Mouse (Mus musculus): ENCODE measurements at regions not wholly inside any gene's neighbourhood (a gene's known extent, or its start where the extent isn't known, plus 50 kb on each side); places are given as distances from the start of the nearest gene placed in this dataset.

DNA sequence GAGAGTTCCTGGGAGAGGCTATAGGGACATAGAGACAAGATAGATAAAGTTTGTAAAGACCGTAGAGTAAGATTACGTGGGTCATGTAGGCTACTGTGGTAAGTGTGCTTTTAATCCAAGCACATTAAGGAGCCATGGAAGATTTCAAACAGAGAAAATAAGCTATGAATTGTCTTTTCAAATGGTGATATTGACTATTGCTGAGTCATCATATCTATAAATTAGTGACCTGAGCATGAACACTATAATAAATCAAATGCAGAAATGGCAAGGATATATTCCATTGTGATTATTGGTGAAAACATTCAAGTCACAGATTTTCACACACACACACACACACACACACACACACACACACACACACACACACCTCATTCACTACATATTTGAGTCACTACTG lies 355.3 kb upstream of the Ddhd1 start:
- H3K36me3 ChIP-seq (ENCODE audit: control insufficient read depth, insufficient read depth, low read length): no peaks in the 10 kb centered on the region
- ATAC-seq (ENCODE audit: insufficient read depth, low FRiP score, low TSS enrichment): no peak
- no peaks in the 10 kb centered on the region for H3K27me3 ChIP-seq (ENCODE audit: control insufficient read depth, insufficient read depth, low read length)
- no peak overlapping the region for H3K4me2 ChIP-seq (ENCODE audit: low read depth)
- H3K4me3 ChIP-seq (ENCODE audit: low read depth, low read length): no peak overlapping the region
- 92% methylated on average over 2 of the region's 2 CpGs for WGBS
- DNase-seq (ENCODE audit: low spot score): no peak
- no peak overlapping the region for H3K27ac ChIP-seq (ENCODE audit: low read depth, low read length)
- no peak overlapping the region for H3K9ac ChIP-seq (ENCODE audit: low read length)
- no peaks in the 10 kb centered on the region for H3K4me1 ChIP-seq (ENCODE audit: control insufficient read depth, insufficient read depth, low read length)
- H3K9me3 ChIP-seq (ENCODE audit: control insufficient read depth, low read length): no peaks in the 10 kb centered on the region

DNA sequence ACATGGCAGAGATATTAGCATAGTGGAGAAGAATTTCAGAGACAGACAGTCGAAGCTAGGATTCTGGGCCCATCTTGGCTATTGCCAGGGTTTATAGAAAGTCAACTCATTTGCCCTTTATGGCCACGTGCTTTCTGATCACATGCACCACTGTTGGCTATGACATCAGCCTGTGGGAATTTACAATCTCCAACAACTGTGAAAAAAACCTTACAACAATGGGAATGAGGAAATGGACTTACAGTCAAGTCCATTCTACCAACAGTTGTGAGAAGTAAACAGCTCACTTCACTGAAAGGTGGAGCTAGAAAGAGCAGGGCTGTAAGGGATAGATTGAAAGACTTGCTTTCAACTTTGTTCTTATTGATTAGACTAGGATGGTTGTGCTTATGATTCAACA lies 356.1 kb upstream of the Ddhd1 start:
- Histone ChIP-seq H3K4me1 (ENCODE audit: control insufficient read depth, insufficient read depth, low read length) (no peaks in the 10 kb centered on the region), H3K4me3 (ENCODE audit: low read depth, low read length) (no peak overlapping the region), H3K27ac (ENCODE audit: low read depth, low read length) (no peak overlapping the region), H3K9ac (ENCODE audit: low read length) (no peak overlapping the region), H3K4me2 (ENCODE audit: low read depth) (no peak overlapping the region), H3K27me3 (ENCODE audit: control insufficient read depth, insufficient read depth, low read length) (no peaks in the 10 kb centered on the region), H3K36me3 (ENCODE audit: control insufficient read depth, insufficient read depth, low read length) (no peaks in the 10 kb centered on the region), H3K9me3 (ENCODE audit: control insufficient read depth, low read length) (no peaks in the 10 kb centered on the region)
- DNase-seq (ENCODE audit: low spot score) (no peak), ATAC-seq (ENCODE audit: insufficient read depth, low FRiP score, low TSS enrichment) (no peak)
- WGBS: 73% methylated on average over 2 of the region's 2 CpGs

DNA sequence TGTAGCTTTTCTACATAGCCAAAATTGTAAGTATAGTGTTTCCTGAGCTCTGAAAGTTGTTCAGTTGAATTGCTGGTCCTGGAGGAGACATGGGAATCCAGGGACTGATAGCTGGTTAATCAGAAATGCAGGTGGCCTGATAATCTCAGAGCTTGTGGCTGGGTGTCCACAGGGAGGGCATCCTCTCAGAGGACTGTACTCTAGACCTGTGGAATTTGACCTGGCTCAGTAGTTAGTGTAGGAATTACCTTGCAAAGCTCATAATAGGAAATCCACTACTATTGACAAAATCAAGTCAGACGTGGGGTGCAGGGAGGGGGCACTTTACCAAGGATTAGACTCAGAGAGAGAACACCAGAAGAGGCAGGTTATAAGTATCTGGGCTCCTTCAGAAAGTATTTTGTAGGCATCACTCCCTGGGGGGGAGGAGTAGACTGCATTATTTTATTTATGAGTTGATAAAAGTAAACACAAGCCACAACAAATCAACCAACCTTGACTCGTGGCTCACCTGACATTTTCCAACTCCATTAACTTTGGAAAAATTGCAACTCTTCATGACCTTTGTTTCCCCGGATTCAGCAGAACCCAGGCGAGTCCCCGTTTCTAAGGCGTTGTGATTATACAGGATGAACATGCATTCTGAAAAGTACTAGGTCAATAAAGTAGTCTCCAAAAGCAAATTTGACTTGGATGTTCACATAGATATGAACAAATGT lies 357.9 kb upstream of the Ddhd1 start:
- Histone ChIP-seq H3K4me3 (ENCODE audit: low read depth, low read length) (no peak overlapping the region), H3K36me3 (ENCODE audit: control insufficient read depth, insufficient read depth, low read length) (no peaks in the 10 kb centered on the region), H3K4me1 (ENCODE audit: control insufficient read depth, insufficient read depth, low read length) (no peaks in the 10 kb centered on the region), H3K9ac (ENCODE audit: low read length) (no peak overlapping the region), H3K27ac (ENCODE audit: low read depth, low read length) (no peak overlapping the region), H3K4me2 (ENCODE audit: low read depth) (no peak overlapping the region), H3K9me3 (ENCODE audit: control insufficient read depth, low read length) (no peaks in the 10 kb centered on the region), H3K27me3 (ENCODE audit: control insufficient read depth, insufficient read depth, low read length) (no peaks in the 10 kb centered on the region)
- WGBS: 89% methylated on average over 6 of the region's 6 CpGs
- DNase-seq (ENCODE audit: low spot score) (no peak), ATAC-seq (ENCODE audit: insufficient read depth, low FRiP score, low TSS enrichment) (no peak)

DNA sequence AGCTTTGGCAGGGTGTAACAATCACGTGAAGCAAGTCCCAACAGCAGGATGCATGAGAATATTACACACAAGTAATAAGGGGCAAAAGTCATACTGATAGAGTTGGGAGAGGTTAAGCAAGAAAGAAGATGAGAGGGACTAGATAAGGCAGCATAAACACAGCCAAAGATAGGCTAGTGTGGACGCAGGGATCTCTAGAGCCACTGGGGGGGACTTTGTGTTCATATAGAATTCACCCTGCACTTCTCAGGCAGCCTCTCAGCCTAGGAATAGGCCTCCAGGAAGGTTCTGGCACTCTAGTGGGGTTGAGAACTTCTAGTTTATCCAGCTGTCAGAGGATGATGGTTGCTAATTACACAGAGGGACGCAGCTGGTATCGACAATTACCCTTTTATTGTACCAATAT lies 358.8 kb upstream of the Ddhd1 start:
- no peaks in the 10 kb centered on the region for H3K36me3 ChIP-seq (ENCODE audit: control insufficient read depth, insufficient read depth, low read length)
- H3K27ac ChIP-seq (ENCODE audit: low read depth, low read length): no peak overlapping the region
- 56% methylated on average over 4 of the region's 4 CpGs for WGBS
- H3K4me3 ChIP-seq (ENCODE audit: low read depth, low read length): no peak overlapping the region
- DNase-seq (ENCODE audit: low spot score) (no peak), ATAC-seq (ENCODE audit: insufficient read depth, low FRiP score, low TSS enrichment) (no peak)
- no peaks in the 10 kb centered on the region for H3K4me1 ChIP-seq (ENCODE audit: control insufficient read depth, insufficient read depth, low read length)
- no peaks in the 10 kb centered on the region for H3K9me3 ChIP-seq (ENCODE audit: control insufficient read depth, low read length)
- H3K27me3 ChIP-seq (ENCODE audit: control insufficient read depth, insufficient read depth, low read length): no peaks in the 10 kb centered on the region
- H3K4me2 ChIP-seq (ENCODE audit: low read depth): no peak overlapping the region
- no peak overlapping the region for H3K9ac ChIP-seq (ENCODE audit: low read length)

DNA sequence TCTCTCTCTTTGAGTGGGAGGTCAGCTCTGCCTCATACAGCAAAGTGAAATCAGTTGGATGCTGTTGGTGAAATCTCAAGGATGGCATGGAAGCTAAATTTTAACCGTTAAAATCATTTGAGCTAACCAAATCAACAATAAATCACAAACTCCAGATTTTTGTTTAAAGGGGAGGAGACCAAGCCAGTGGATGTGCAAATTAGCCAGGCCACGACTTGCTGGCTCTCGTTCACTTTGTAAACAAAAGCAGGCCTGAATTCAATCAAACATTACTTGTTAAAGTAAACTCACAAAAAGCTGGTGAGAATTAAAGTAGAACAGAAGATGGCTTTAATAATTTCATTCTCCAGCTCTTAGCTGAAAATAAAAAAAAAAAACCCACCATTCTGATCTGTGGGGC lies 359.3 kb upstream of the Ddhd1 start:
- Histone ChIP-seq H3K27ac (ENCODE audit: low read depth, low read length) (no peak overlapping the region), H3K9ac (ENCODE audit: low read length) (no peak overlapping the region), H3K4me3 (ENCODE audit: low read depth, low read length) (no peak overlapping the region), H3K4me2 (ENCODE audit: low read depth) (no peak overlapping the region), H3K36me3 (ENCODE audit: control insufficient read depth, insufficient read depth, low read length) (no peaks in the 10 kb centered on the region), H3K27me3 (ENCODE audit: control insufficient read depth, insufficient read depth, low read length) (no peaks in the 10 kb centered on the region), H3K9me3 (ENCODE audit: control insufficient read depth, low read length) (no peaks in the 10 kb centered on the region), H3K4me1 (ENCODE audit: control insufficient read depth, insufficient read depth, low read length) (no peaks in the 10 kb centered on the region)
- WGBS: 62% methylated on average over 3 of the region's 3 CpGs
- DNase-seq (ENCODE audit: low spot score) (no peak), ATAC-seq (ENCODE audit: insufficient read depth, low FRiP score, low TSS enrichment) (no peak)

DNA sequence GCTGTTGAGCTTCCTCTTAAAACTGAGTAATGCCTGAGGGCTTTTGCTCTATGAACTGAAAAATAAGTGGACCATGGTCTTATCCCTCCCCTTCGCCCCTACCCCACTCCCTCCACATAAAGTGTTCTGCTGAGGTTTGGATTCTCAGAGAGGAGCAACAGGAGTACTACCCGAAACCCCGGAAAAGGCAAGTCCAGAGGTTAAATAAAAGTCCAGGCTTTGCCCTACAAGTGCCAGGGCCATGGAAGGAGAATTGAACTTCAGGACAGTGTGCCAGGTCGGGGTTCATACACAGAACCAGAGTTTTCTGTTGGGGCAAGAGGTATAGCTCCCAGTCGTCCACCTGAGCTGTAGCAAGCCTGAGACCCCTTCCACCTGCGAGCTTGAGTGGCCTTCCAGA lies 360.0 kb upstream of the Ddhd1 start:
- H3K27me3 ChIP-seq (ENCODE audit: control insufficient read depth, insufficient read depth, low read length): no peaks in the 10 kb centered on the region
- H3K4me1 ChIP-seq (ENCODE audit: control insufficient read depth, insufficient read depth, low read length): no peaks in the 10 kb centered on the region
- no peak overlapping the region for H3K9ac ChIP-seq (ENCODE audit: low read length)
- H3K4me2 ChIP-seq (ENCODE audit: low read depth): no peak overlapping the region
- ATAC-seq (ENCODE audit: insufficient read depth, low FRiP score, low TSS enrichment): no peak
- H3K9me3 ChIP-seq (ENCODE audit: control insufficient read depth, low read length): no peaks in the 10 kb centered on the region
- no peak overlapping the region for H3K27ac ChIP-seq (ENCODE audit: low read depth, low read length)
- H3K36me3 ChIP-seq (ENCODE audit: control insufficient read depth, insufficient read depth, low read length): no peaks in the 10 kb centered on the region
- no peak overlapping the region for H3K4me3 ChIP-seq (ENCODE audit: low read depth, low read length)
- no peak for DNase-seq (ENCODE audit: low spot score)
- WGBS: 90% methylated on average over 6 of the region's 6 CpGs

DNA sequence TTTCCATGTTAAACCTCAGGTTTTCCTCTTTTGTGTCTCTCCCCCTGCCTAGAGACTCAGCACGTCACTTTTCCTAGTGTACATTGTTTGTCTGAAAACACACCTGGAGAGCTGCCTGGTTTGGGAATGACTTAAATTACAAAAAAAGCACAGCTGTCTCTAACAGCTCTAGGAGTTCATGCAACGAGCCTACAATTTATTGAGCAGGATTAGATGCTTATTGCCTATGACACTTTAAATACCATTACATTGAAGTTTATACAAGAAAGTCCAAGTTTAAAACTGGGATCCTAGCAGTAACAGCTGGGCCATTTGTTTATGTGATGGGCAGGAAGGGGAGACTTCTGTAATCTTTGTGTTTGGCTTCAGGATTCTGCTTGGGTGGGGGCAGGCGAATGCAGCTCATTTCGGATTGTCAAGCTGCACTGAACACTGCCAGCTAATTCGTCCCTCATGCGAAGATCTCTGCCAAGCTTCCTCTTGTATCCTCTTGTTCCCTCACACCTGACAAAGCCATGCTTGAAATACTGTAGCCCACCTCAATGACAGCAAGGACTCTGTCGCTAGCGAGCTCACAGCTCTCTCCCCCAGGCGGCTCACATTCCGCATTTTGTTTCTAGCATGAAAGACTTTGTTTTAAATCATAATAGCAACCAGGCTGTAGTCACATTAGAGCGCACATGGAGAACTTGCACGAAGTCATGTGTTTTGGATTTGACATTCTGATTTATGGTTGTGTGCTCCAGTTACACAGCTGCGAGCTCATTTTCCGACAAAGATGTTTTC lies 359.8 kb upstream of the Gm15217 start:
- no peak overlapping the region for H3K9ac ChIP-seq (ENCODE audit: low read length)
- no peaks in the 10 kb centered on the region for H3K27me3 ChIP-seq (ENCODE audit: control insufficient read depth, insufficient read depth, low read length)
- 46% methylated on average over 14 of the region's 14 CpGs for WGBS
- H3K4me1 ChIP-seq (ENCODE audit: control insufficient read depth, insufficient read depth, low read length): no peaks in the 10 kb centered on the region
- no peak overlapping the region for H3K4me3 ChIP-seq (ENCODE audit: low read depth, low read length)
- no peaks in the 10 kb centered on the region for H3K36me3 ChIP-seq (ENCODE audit: control insufficient read depth, insufficient read depth, low read length)
- DNase-seq (ENCODE audit: low spot score) (peak; percentile 23), ATAC-seq (ENCODE audit: insufficient read depth, low FRiP score, low TSS enrichment) (no peak)
- H3K9me3 ChIP-seq (ENCODE audit: control insufficient read depth, low read length): no peaks in the 10 kb centered on the region
- no peak overlapping the region for H3K4me2 ChIP-seq (ENCODE audit: low read depth)
- no peak overlapping the region for H3K27ac ChIP-seq (ENCODE audit: low read depth, low read length)

DNA sequence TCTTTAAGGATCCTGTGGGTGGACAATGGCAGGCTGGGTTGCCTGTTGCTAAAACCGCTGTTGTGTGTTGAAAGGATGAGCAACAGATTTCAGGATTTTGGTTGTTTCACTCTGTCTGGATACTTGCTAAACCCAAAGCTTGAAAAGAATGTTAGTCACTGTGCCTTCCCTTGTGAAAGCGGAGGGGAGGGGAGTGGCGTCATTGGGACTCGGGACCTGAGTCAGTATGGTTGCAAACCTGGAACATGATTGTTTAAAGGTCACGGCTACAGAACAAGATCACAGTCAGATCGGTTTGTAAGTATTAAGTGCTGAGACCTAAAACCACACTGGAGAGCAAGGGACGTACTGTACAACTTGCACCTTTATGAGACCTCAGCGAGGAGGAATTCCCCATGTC lies 344.9 kb upstream of the Gm15217 start:
- Histone ChIP-seq H3K4me2 (ENCODE audit: low read depth) (no peak overlapping the region), H3K4me3 (ENCODE audit: low read depth, low read length) (no peak overlapping the region), H3K27ac (ENCODE audit: low read depth, low read length) (no peak overlapping the region), H3K27me3 (ENCODE audit: control insufficient read depth, insufficient read depth, low read length) (no peaks in the 10 kb centered on the region), H3K36me3 (ENCODE audit: control insufficient read depth, insufficient read depth, low read length) (no peaks in the 10 kb centered on the region), H3K4me1 (ENCODE audit: control insufficient read depth, insufficient read depth, low read length) (no peaks in the 10 kb centered on the region), H3K9ac (ENCODE audit: low read length) (no peak overlapping the region), H3K9me3 (ENCODE audit: control insufficient read depth, low read length) (no peaks in the 10 kb centered on the region)
- DNase-seq (ENCODE audit: low spot score): no peak
- 93% methylated on average over 8 of the region's 8 CpGs for WGBS
- no peak for ATAC-seq (ENCODE audit: insufficient read depth, low FRiP score, low TSS enrichment)

Data from neural tube, embryonic 11.5 days (tissue).